Mouse (Mus musculus) forebrain, embryonic 14.5 days (tissue): Measurements from ENCODE around the gene Osbp2. TPM values are rescaled to one million over a fixed set of nuclear protein-coding genes. Genes with fewer than 3 reads are reported as not detected.

ENCODE experiments used
- ATAC-seq: fragments of 200-750 bp; cut with Nextera tagmentation; 2 replicates; pipeline ENCODE4 v1.8.0; 2017; ENCODE audit warnings: mild to moderate bottlenecking, moderate library complexity
- DNase-seq: peaks from one replicate; pipeline ENCODE4 v3.0.0-alpha.2; 2015; ENCODE audit warnings: low spot score
- H3K27ac ChIP-seq: fragments of 300-500 bp; sonication (generic); 2 replicates; pipeline ENCODE4 v1.5.1; 2014; ENCODE audit warnings: low read depth, mild to moderate bottlenecking, control low read depth, low read length, moderate library complexity
- H3K27me3 ChIP-seq: fragments of 300-500 bp; sonication (generic); replicated peaks from 2 replicates; pipeline ENCODE4 v1.6.1; 2014; ENCODE audit warnings: low read length, control low read depth, mixed read lengths; ENCODE audit not compliant: control insufficient read depth, insufficient read depth
- H3K36me3 ChIP-seq: fragments of 300-500 bp; sonication (generic); 2 replicates; pipeline ENCODE4 v1.6.1; 2014; ENCODE audit warnings: low read length, control low read depth; ENCODE audit not compliant: control insufficient read depth, insufficient read depth
- H3K4me1 ChIP-seq: fragments of 300-500 bp; sonication (generic); 2 replicates; pipeline ENCODE4 v1.6.1; 2014; ENCODE audit warnings: antibody characterized with exemption, low read length, control low read depth; ENCODE audit not compliant: control insufficient read depth, insufficient read depth
- H3K4me2 ChIP-seq: fragments of 300-500 bp; sonication (generic); 2 replicates; pipeline ENCODE4 v1.6.1; 2014; ENCODE audit warnings: mild to moderate bottlenecking, control low read depth, low read length
- H3K4me3 ChIP-seq: fragments of 300-500 bp; sonication (generic); 2 replicates; pipeline ENCODE4 v1.5.1; 2014; ENCODE audit warnings: low read depth, low read length, control low read depth
- H3K9ac ChIP-seq: fragments of 300-500 bp; sonication (generic); 2 replicates; pipeline ENCODE4 v1.6.1; 2014; ENCODE audit warnings: mild to moderate bottlenecking, low read length, control low read depth, moderate library complexity
- H3K9me3 ChIP-seq: fragments of 300-500 bp; sonication (generic); replicated peaks from 2 replicates; pipeline ENCODE4 v1.6.1; 2016; ENCODE audit warnings: low read length, control low read depth, mixed read lengths; ENCODE audit not compliant: control insufficient read depth
- WGBS: fragments of 180-500 bp; shearing (Covaris S2); extraction: QIAGEN DNeasy Blood & Tissue Kit; methylation state at CpG from one replicate; pipeline ENCODE4 v1.1.7; 2014; 5-methylcytosine and 5-hydroxymethylcytosine counted together
- polyA plus RNA-seq: library from polyadenylated mRNA; unstranded; fragments of >200 nt; fragmentation: Nextera tagmentation; extraction: Ambion mirVana; gene quantifications from 2 replicates; pipeline ENCODE4 v1.2.1, GENCODE M21; 2014

Gene Osbp2
- polyA plus RNA-seq, 1 experiment from 2014 or later: 7.4 TPM

DNA sequence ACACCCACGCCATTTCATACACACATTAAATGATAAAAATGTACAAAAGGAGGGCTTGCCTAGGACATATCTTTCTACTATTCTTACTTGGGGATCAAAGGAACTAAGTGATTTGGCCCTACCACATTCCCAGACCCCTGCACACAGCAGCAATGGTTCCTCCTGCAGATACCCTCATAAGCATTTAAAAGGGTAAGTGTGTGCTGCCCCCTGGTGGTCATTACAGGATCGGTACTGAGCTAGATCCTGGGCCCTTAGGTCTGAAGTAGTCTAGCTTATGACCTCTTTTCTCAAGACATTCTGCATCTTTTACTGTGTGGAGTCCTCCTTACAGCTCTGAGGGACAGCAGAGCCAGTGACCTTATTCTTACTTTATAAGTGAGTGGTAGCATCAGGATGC lies 16.1 kb upstream of the Osbp2 start:
- DNase-seq (peak; percentile 82), ATAC-seq (0 out of 2 replicates have a peak, but pooled peaks have one; percentile 63)
- H3K9ac ChIP-seq: no peak overlapping the region
- no peak overlapping the region for H3K4me3 ChIP-seq
- H3K4me1 ChIP-seq: no peaks in the 10 kb centered on the region
- no peaks in the 10 kb centered on the region for H3K9me3 ChIP-seq
- no peak overlapping the region for H3K4me2 ChIP-seq
- H3K27me3 ChIP-seq: no peaks in the 10 kb centered on the region
- H3K36me3 ChIP-seq: no peaks in the 10 kb centered on the region
- H3K27ac ChIP-seq: no peak overlapping the region
- WGBS: 32% methylated on average over 2 of the region's 2 CpGs

DNA sequence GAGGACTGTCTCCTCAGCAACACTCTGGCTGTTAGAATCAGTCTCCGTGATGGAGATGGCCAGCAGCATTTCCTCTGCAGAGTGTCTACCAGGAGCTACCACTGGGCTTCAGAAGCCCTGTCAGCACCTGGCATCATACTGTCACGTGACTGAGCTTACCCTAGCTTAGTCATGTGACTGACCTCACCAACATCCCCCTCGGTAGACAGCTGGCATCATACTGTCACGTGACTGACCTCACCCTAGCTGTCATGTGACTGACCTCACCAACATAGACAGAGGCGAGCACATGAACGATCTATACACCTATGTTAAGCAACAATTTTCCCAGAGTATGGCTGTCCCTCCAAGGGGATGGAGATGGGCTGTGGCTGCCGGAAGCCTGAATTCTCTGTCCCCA lies 15.0 kb upstream of the Osbp2 start:
- WGBS: 76% methylated on average over 7 of the region's 7 CpGs
- H3K4me1 ChIP-seq: no peaks in the 10 kb centered on the region
- H3K36me3 ChIP-seq: no peaks in the 10 kb centered on the region
- DNase-seq: no peak
- no peak overlapping the region for H3K27ac ChIP-seq
- H3K9ac ChIP-seq: no peak overlapping the region
- H3K4me3 ChIP-seq: no peak overlapping the region
- no peaks in the 10 kb centered on the region for H3K27me3 ChIP-seq
- H3K9me3 ChIP-seq: no peaks in the 10 kb centered on the region
- no peak for ATAC-seq
- no peak overlapping the region for H3K4me2 ChIP-seq

DNA sequence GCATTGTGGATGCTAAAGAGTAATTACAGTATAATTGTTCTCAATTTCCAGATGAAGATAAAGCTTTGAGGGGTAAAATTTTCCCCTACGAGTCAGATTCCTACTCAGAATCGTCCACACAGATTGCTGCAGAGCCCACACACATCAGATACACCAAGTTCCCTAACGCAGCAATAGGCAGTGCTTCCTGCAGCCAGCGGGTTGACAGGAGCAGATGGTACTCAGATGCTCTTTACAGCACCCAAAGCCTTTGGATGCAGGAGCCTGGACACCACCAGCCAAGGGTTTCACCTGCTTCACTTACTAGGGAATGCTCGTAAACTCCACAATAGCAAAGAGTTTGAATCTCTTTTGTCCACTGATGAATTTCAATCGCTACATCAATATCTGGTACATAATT lies 12.7 kb upstream of the Osbp2 start:
- no peak for DNase-seq
- Histone ChIP-seq H3K27me3 (no peaks in the 10 kb centered on the region), H3K9ac (no peak overlapping the region), H3K4me2 (no peak overlapping the region), H3K4me3 (no peak overlapping the region), H3K36me3 (no peaks in the 10 kb centered on the region), H3K27ac (no peak overlapping the region), H3K4me1 (no peaks in the 10 kb centered on the region), H3K9me3 (no peaks in the 10 kb centered on the region)
- no peak for ATAC-seq
- 80% methylated on average over 6 of the region's 6 CpGs for WGBS

DNA sequence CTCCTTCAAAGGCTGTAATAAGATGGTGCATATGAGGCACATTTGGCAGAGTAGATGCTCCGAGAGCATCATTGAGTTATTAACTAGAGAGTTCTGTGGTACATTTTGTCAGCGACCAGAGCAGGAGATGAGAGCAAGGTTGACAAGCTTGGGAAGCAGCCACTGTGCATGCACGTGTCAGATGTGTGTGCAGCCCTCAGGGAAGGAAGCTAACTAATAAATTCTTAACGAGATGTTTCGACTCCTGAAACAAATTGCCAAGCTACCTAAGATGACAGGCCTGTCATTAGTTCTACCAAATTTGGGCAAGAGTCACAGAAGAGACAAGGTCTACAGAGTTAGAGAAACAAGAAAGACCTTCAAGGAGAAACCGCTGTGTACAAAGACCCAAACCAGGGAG lies 640 bp upstream of the Osbp2 start:
- H3K4me2 ChIP-seq: peak overlapping the region; percentile 72
- peak overlapping the region; percentile 43 for H3K4me3 ChIP-seq
- ATAC-seq: peak; percentile 13; the same call in 1 of the 2 replicates
- H3K27ac ChIP-seq: no peak overlapping the region
- DNase-seq: peak; percentile 7
- H3K9ac ChIP-seq: peak overlapping the region; percentile 64; the same call in 1 of the 2 replicates
- 0 out of 2 replicates have a peak, but pooled peaks cover 3% of the 10 kb centered on the region for H3K27me3 ChIP-seq
- WGBS: 32% methylated on average over 6 of the region's 6 CpGs
- H3K9me3 ChIP-seq: no peaks in the 10 kb centered on the region
- H3K36me3 ChIP-seq: no peaks in the 10 kb centered on the region
- peaks cover 7% of the 10 kb centered on the region for H3K4me1 ChIP-seq

DNA sequence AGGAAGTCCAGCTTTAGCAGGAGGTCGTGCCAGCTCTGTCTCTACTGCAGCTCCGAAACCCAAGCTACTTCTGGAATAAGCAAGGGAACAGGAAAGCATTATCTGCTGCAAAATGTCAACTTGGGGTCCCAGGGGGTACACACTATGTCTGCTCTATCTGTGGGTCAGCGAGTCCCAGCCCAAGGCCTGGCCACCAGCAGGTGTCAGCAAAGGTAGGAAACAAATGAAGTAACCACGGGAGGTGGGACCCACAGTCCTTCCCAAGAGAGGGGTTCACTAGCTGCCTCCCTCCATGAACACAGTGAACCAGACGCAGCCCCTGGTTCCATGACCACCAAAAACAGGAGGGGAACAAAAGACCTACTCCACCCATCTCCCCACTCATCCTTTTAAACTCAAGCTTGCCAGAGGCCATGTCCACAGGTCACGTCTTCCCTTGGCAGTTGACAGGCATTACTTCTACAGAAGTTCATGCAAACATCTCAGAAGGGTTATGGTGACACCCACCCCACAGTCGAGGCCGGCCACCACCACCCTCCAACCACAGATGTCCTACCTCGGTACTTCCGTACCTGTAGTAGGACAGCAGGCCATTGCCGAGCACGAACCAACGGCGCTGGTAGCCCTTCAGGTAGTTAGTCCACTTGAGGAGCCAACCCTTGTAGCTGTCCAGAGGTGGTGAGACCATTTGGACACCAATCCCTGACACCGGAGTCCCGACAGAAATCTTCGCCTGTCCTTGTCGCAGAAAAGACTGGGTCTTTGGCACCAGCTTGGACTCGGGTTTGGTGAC lies 846 bp downstream of the Osbp2 start:
- H3K9me3 ChIP-seq: no peaks in the 10 kb centered on the region
- 75% methylated on average over 19 of the region's 19 CpGs for WGBS
- H3K27ac ChIP-seq: no peak overlapping the region
- H3K27me3 ChIP-seq: 0 out of 2 replicates have a peak, but pooled peaks cover 3% of the 10 kb centered on the region
- H3K36me3 ChIP-seq: no peaks in the 10 kb centered on the region
- ATAC-seq (no peak), DNase-seq (no peak)
- H3K4me3 ChIP-seq: peak overlapping the region; percentile 43
- peak overlapping the region; percentile 64 for H3K9ac ChIP-seq
- H3K4me1 ChIP-seq: peaks cover 7% of the 10 kb centered on the region
- peak overlapping the region; percentile 72 for H3K4me2 ChIP-seq

DNA sequence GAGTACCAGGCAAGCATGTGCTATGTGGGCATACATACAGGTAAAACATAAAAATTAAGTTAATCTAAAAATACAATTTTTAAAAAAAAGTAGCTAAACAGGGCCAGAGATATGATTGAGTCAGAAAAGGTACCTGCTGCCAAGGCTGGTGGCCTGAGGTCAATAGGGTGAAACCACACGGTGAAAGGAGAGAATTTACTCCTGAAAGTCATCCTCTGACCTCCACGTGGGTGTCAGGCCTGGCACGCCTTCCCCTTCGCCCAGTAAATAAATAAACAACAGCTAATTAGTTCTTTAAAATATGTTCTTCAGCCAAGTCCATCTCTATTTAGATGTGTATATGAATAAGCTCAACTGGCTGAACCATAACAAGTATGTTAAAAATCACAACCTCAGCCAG lies 3.3 kb downstream of the Osbp2 start:
- Histone ChIP-seq H3K27me3 (0 out of 2 replicates have a peak, but pooled peaks cover 2% of the 10 kb centered on the region), H3K27ac (no peak overlapping the region), H3K9me3 (no peaks in the 10 kb centered on the region), H3K36me3 (no peaks in the 10 kb centered on the region), H3K4me2 (no peak overlapping the region), H3K9ac (no peak overlapping the region), H3K4me3 (no peak overlapping the region), H3K4me1 (peaks cover 7% of the 10 kb centered on the region)
- no peak for DNase-seq
- 86% methylated on average over 4 of the region's 4 CpGs for WGBS
- ATAC-seq: no peak

DNA sequence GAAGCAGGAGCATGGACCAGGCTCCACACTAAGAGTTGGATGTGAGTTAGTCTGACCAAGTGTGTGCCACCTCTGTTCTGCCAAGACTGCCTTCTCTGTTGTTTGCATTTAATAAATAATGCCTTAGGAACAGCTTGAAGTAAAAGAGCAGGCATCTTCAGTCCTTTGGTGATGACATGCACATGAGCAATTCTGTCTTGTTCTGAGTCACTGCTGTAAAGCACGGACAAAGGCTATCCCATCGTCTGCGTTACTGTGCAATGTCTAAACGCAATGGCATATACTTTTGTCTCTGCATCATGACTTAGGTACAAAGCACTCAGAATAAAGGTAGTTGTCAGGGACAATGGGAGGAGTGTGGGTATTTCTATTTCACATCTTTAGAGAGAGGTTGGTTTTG lies 3.9 kb downstream of the Osbp2 start:
- Histone ChIP-seq H3K9me3 (no peaks in the 10 kb centered on the region), H3K27me3 (no peaks in the 10 kb centered on the region), H3K4me2 (no peak overlapping the region), H3K9ac (no peak overlapping the region), H3K27ac (no peak overlapping the region), H3K4me3 (no peak overlapping the region), H3K4me1 (peaks cover 7% of the 10 kb centered on the region), H3K36me3 (no peaks in the 10 kb centered on the region)
- ATAC-seq (no peak), DNase-seq (no peak)
- 83% methylated on average over 4 of the region's 4 CpGs for WGBS

DNA sequence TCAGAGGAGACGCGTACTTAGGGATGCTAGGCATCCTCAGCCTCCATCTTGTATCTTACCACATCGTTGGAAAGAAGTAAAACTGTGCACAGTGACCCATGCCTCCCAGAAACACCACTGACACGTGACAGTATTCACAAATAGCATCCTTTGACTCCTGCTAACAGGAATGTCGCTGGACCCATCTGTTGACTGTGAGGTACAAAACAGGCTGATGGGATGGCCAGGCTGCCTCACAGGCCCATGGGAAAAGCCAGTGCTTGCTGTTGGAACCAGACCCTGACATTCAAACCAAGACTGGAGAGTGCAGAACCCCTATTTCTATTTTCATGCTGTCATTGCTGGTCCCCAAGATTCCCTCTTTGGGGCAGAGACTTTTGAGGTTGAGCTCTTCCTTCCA lies 5.8 kb downstream of the Osbp2 start:
- 81% methylated on average over 5 of the region's 5 CpGs for WGBS
- Histone ChIP-seq H3K27ac (no peak overlapping the region), H3K27me3 (no peaks in the 10 kb centered on the region), H3K36me3 (no peaks in the 10 kb centered on the region), H3K4me3 (no peak overlapping the region), H3K9ac (no peak overlapping the region), H3K4me2 (no peak overlapping the region), H3K4me1 (no peaks in the 10 kb centered on the region), H3K9me3 (no peaks in the 10 kb centered on the region)
- no peak for DNase-seq
- no peak for ATAC-seq

DNA sequence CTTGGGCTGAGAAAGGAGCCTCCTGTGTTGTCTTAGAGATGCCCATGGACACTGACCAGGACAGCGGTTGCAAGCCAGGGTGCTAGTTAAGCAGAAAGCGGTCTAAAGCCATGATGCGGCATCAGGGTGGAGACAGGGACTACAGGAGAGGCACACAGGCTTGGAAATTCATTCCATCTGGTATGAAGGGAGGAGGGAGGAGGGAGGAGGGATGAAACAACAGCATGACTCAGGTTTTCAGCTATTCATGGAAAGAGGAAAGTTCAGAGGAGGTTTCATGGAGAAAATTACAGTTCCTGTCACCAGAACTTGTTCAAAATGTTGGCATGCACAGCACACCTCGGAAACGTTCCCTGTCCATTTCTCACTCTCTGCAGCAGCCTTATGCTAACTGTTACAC lies 7.9 kb downstream of the Osbp2 start:
- no peaks in the 10 kb centered on the region for H3K9me3 ChIP-seq
- ATAC-seq: no peak
- no peaks in the 10 kb centered on the region for H3K36me3 ChIP-seq
- H3K27me3 ChIP-seq: no peaks in the 10 kb centered on the region
- no peak overlapping the region for H3K9ac ChIP-seq
- no peak overlapping the region for H3K4me2 ChIP-seq
- no peaks in the 10 kb centered on the region for H3K4me1 ChIP-seq
- H3K4me3 ChIP-seq: no peak overlapping the region
- DNase-seq: no peak
- H3K27ac ChIP-seq: no peak overlapping the region
- 84% methylated on average over 5 of the region's 5 CpGs for WGBS
